Mouse (Mus musculus) spleen, adult 2 months (tissue): ENCODE data around the gene Tmem45a2.

Experiments
- CTCF ChIP-seq: fragments of 200-500 bp; IDR thresholded peaks from 2 replicates; pipeline ENCODE4 v1.5.1; 2011; ENCODE audit warnings: mild to moderate bottlenecking, inconsistent platforms; ENCODE audit not compliant: insufficient read depth, insufficient read length, insufficient replicate concordance; ENCODE audit errors: extremely low read depth
- POLR2A ChIP-seq: fragments of 200-500 bp; IDR thresholded peaks from 2 replicates; pipeline ENCODE4 v1.6.1; 2011; ENCODE audit warnings: low read depth, low read length, inconsistent platforms

DNA sequence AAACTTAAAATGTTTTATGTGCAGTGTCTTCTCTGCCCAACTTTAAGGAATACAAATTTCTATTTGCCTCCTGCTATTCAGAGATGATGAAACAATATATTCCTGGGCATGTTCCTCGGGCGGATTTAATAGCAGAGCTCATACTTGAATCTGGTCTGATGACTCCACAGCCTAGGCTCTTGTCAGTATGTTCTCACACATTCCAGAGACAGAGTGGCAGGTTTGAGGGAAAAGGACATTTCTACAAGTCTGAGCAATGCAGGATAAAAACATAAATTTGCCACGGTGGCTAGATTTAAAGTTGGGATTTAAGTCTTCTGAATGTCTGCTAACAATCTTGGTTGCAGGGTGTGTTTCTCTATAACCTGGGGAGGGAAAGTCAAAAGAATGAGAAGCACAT lies 9.1 kb downstream of the Tmem45a2 start:
- TF ChIP-seq CTCF (no peak), POLR2A (no peak)
